Mouse (Mus musculus) liver, postnatal 0 days (tissue): ENCODE measurements at regions not wholly inside any gene's neighbourhood (a gene's known extent, or its start where the extent isn't known, plus 50 kb on each side); places are given as distances from the start of the nearest gene placed in this dataset.

Source experiments
- CTCF ChIP-seq: sonication (generic); IDR thresholded peaks from 2 replicates; pipeline ENCODE4 v1.5.1; 2016; ENCODE audit warnings: antibody characterized with exemption, low read depth
- EP300 ChIP-seq: IDR thresholded peaks from 2 replicates; pipeline ENCODE4 v1.6.1; 2016; ENCODE audit warnings: antibody characterized with exemption, low read depth, mild to moderate bottlenecking

DNA sequence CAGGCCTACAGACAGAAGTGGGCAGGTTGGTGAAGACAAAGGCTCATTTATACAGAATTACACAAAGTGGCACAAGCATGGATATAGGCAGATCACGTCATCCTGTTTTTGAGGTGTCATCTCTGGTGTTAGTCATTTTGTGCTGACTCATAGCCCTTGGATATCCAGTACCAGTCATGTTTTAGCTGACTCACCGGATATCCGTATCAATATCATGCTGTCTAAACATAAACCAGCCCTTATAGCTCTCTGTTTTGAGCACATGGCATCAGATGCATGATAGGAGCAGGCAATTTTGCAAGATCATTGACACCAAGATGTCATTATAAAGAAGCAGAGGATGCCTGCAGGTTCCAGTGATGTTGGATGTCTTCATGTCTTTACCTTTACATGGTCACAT, 97.5 kb upstream of the Mki67 start:
- no peak for TF ChIP-seq CTCF
- TF ChIP-seq EP300: peak; percentile 91
